Mouse (Mus musculus) liver, embryonic 13.5 days (tissue): Measurements from ENCODE around the gene Asic4. TPM values are rescaled to one million over a fixed set of nuclear protein-coding genes. Genes with fewer than 3 reads are reported as not detected.

Source experiments
- ATAC-seq: fragments of 200-750 bp; cut with Nextera tagmentation; 2 replicates; pipeline ENCODE4 v1.8.0; 2017; ENCODE audit warnings: low read depth, mild to moderate bottlenecking, moderate number of reproducible peaks, moderate library complexity
- DNase-seq: peaks from one replicate; pipeline ENCODE4 v3.0.0; 2022
- H3K27ac ChIP-seq: fragments of 300-500 bp; sonication (generic); 2 replicates; pipeline ENCODE4 v1.5.1; 2015; ENCODE audit warnings: moderate library complexity, mild to moderate bottlenecking, inconsistent platforms
- H3K27me3 ChIP-seq: fragments of 300-500 bp; sonication (generic); 2 replicates; pipeline ENCODE4 v1.6.1; 2015; ENCODE audit warnings: mild to moderate bottlenecking, inconsistent platforms
- H3K36me3 ChIP-seq: fragments of 300-500 bp; sonication (generic); 2 replicates; pipeline ENCODE4 v1.6.1; 2015; ENCODE audit warnings: mild to moderate bottlenecking, inconsistent platforms
- H3K4me1 ChIP-seq: fragments of 300-500 bp; sonication (generic); replicated peaks from 2 replicates; pipeline ENCODE4 v1.6.1; 2015; ENCODE audit warnings: inconsistent platforms
- H3K4me2 ChIP-seq: fragments of 300-500 bp; sonication (generic); 2 replicates; pipeline ENCODE4 v1.6.1; 2015; ENCODE audit warnings: inconsistent platforms, mild to moderate bottlenecking, moderate library complexity
- H3K4me3 ChIP-seq: fragments of 300-500 bp; sonication (generic); replicated peaks from 2 replicates; pipeline ENCODE4 v1.5.1; 2015; ENCODE audit warnings: mild to moderate bottlenecking, inconsistent platforms
- H3K9ac ChIP-seq: fragments of 300-500 bp; sonication (generic); 2 replicates; pipeline ENCODE4 v1.6.1; 2015; ENCODE audit warnings: mild to moderate bottlenecking, inconsistent platforms
- H3K9me3 ChIP-seq: fragments of 300-500 bp; sonication (generic); replicated peaks from 2 replicates; pipeline ENCODE4 v1.6.1; 2016; ENCODE audit warnings: inconsistent platforms
- WGBS: fragments of 180-500 bp; shearing (Covaris S2); methylation state at CpG from one replicate; pipeline ENCODE4 v1.1.7; 2015; ENCODE audit not compliant: insufficient replicate concordance; 5-methylcytosine and 5-hydroxymethylcytosine counted together
- polyA plus RNA-seq: library from polyadenylated mRNA; unstranded; fragments of >200 nt; fragmentation: Nextera tagmentation; extraction: Ambion mirVana; gene quantifications from 2 replicates; pipeline ENCODE4 v1.2.1, GENCODE M21; 2015

Asic4 gene
- 0.14 and 0.25 TPM in 2 replicates for polyA plus RNA-seq

DNA sequence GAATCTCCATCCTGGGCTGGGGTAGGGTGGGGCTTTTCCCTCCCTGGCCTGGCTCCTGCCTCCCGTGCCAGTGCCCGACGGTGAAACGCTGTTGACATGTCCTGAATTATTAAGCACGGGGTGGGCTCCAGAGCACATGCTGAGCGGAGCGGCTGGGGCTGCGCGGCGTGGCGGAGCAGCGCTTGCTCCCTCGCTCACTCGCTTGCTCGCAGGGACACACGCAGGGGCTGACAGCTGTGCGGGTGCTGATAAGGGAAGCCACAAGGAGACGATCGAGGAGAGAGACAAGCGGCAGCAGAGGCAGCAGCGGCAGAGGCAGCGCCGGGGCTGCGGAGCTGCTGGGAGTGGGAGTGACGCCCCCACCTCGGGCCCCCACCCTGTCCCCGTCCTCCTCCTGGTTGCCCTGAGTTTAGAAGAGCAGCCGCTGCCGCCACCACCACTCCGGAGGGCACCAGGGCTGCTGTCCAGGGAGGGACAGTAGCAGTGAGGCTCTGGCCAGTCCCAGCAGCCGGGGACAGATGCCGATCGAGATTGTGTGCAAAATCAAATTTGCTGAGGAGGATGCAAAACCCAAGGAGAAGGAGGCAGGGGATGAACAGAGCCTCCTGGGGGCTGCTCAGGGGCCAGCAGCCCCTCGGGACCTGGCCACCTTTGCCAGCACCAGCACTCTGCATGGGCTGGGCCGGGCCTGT is at the start of gene Asic4:
Asic4 (plus strand) TSS at position 123 of the 692 bp plus-strand sequence.
- Histone ChIP-seq H3K9ac (peak within 1 kb of the TSS; percentile 59), H3K27ac (no peak within 1 kb of the TSS), H3K9me3 (no peaks in the 10 kb centered on the region), H3K27me3 (peaks cover 98% of the 10 kb centered on the region), H3K4me3 (peak within 1 kb of the TSS; percentile 42), H3K36me3 (no peaks in the 10 kb centered on the region), H3K4me1 (peaks cover 58% of the 10 kb centered on the region), H3K4me2 (peak within 1 kb of the TSS; percentile 66)
- WGBS: under 1% methylated on average over 35 of the region's 35 CpGs
- peak; percentile 68 for DNase-seq
- ATAC-seq: peak; percentile 55

GRCm38 (mm10) chr1:75400493-75401115 is 49.6 kb upstream of the Asic4 start:
- H3K4me3 ChIP-seq: peak overlapping the region; percentile 21; the same call in 1 of the 2 replicates
- WGBS: 22% methylated on average over 6 of the region's 6 CpGs
- H3K27ac ChIP-seq: no peak overlapping the region

GRCm38 (mm10) chr1:75405547-75405946 is 44.7 kb upstream of the Asic4 start:
- no peak overlapping the region for H3K9ac ChIP-seq

More at GRCm38 (mm10) chr1:75400493-75401115, 49.6 kb upstream of the Asic4 start:
- Histone ChIP-seq H3K9me3 (no peaks in the 10 kb centered on the region), H3K4me2 (peak overlapping the region; percentile 42), H3K27me3 (no peaks in the 10 kb centered on the region), H3K4me1 (peaks cover 19% of the 10 kb centered on the region), H3K9ac (no peak overlapping the region), H3K36me3 (no peaks in the 10 kb centered on the region)
- 0 out of 2 replicates have a peak, but pooled peaks have one; percentile 19 for ATAC-seq
- no peak for DNase-seq

GRCm38 (mm10) chr1:75406173-75406572 is 44.1 kb upstream of the Asic4 start:
- DNase-seq: no peak
- WGBS: 82% methylated on average over 15 of the region's 15 CpGs
- Histone ChIP-seq H3K27me3 (no peaks in the 10 kb centered on the region), H3K9ac (no peak overlapping the region), H3K36me3 (no peaks in the 10 kb centered on the region), H3K27ac (no peak overlapping the region), H3K4me1 (no peaks in the 10 kb centered on the region), H3K4me2 (no peak overlapping the region), H3K9me3 (no peaks in the 10 kb centered on the region), H3K4me3 (no peak overlapping the region)
- no peak for ATAC-seq

More at GRCm38 (mm10) chr1:75405547-75405946, 44.7 kb upstream of the Asic4 start:
- no peak for DNase-seq
- ATAC-seq: no peak
- Histone ChIP-seq H3K36me3 (no peaks in the 10 kb centered on the region), H3K27me3 (no peaks in the 10 kb centered on the region), H3K9me3 (no peaks in the 10 kb centered on the region), H3K4me3 (no peak overlapping the region), H3K4me2 (no peak overlapping the region), H3K4me1 (peaks cover 2% of the 10 kb centered on the region; the same call in 1 of the 2 replicates), H3K27ac (no peak overlapping the region)
- WGBS: 76% methylated on average over 3 of the region's 3 CpGs

DNA sequence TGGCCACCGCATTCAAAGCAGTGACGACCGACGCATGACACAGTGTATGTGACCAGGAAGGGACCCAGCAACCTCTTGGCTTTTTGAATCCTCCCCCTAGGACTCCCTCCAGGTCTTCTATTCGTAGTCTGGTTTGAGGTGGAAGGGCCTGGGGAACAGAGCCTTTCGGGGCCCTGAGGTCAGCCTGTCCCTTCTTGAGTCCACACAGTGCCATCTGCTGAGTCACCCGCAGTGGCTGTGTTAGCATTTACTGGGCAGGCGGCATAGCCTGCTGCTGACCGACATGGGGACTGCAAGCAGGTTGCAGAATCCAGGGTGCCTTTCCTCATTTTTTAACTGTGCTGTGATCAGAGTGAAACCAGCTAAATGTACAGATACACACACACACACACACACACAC is 43.2 kb upstream of the Asic4 start:
- Histone ChIP-seq H3K27me3 (no peaks in the 10 kb centered on the region), H3K9ac (no peak overlapping the region), H3K4me2 (no peak overlapping the region), H3K9me3 (no peaks in the 10 kb centered on the region), H3K27ac (no peak overlapping the region), H3K4me3 (no peak overlapping the region), H3K4me1 (no peaks in the 10 kb centered on the region), H3K36me3 (no peaks in the 10 kb centered on the region)
- DNase-seq (no peak), ATAC-seq (no peak)
- WGBS: 73% methylated on average over 9 of the region's 9 CpGs

- 59% methylated on average over 4 of the region's 4 CpGs for WGBS
- Histone ChIP-seq H3K4me1 (no peaks in the 10 kb centered on the region), H3K27me3 (no peaks in the 10 kb centered on the region), H3K36me3 (no peaks in the 10 kb centered on the region), H3K4me3 (no peak overlapping the region), H3K27ac (no peak overlapping the region), H3K9me3 (no peaks in the 10 kb centered on the region), H3K4me2 (no peak overlapping the region), H3K9ac (no peak overlapping the region)
- DNase-seq: no peak
- no peak for ATAC-seq
These were observed 42.0 kb upstream of the Asic4 start for GRCm38 (mm10) chr1:75408210-75408609.

GRCm38 (mm10) chr1:75409950-75410349 is 40.3 kb upstream of the Asic4 start:
- no peak overlapping the region for H3K4me3 ChIP-seq
- H3K36me3 ChIP-seq: no peaks in the 10 kb centered on the region
- ATAC-seq (no peak), DNase-seq (no peak)
- no peaks in the 10 kb centered on the region for H3K4me1 ChIP-seq
- H3K9ac ChIP-seq: no peak overlapping the region
- no peaks in the 10 kb centered on the region for H3K9me3 ChIP-seq
- no peak overlapping the region for H3K27ac ChIP-seq
- 67% methylated on average over 7 of the region's 7 CpGs for WGBS
- H3K27me3 ChIP-seq: no peaks in the 10 kb centered on the region
- no peak overlapping the region for H3K4me2 ChIP-seq

DNA sequence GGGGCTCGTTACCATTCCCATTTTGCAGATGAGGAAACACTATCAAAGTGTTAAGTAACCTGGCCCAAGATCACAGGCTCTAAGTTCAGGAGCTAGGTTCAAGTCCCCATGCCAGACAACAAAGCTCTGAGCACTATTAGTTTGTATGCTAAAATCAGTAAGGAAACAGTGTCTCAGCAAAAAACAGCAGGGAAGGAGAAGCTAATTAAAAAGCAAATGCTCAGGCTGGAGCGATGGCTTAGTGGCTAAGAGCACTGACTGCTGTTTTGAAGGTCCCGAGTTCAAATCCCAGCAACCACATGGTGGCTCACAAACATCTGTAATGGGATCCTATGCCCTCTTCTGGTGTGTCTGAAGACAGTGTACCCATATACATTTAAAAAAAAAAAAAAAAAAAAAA is 38.0 kb upstream of the Asic4 start:
- 70% methylated on average over 3 of the region's 3 CpGs for WGBS
- no peaks in the 10 kb centered on the region for H3K36me3 ChIP-seq
- no peak for DNase-seq

DNA sequence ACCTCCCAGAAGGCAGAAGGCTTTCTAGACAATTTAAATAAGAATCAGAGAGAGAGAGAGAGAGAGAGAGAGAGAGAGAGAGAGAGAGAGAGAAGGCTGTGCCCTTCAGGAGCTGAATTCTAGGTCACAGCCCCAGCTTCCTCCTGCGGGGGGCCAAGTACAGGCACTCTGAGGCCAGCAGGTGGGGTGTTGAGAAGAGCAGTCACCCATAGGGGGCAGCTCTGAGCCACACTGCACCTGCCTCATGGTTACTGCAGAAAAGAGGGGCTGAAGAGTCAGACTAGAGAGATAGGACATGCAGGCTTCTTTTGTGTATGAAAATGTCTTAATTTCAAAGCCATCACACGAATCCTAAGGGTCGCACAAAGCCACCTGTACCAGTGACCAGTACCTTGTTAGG is 36.5 kb upstream of the Asic4 start:
- DNase-seq: no peak
- no peak overlapping the region for H3K27ac ChIP-seq

More for the DNA sequence above, 38.0 kb upstream of the Asic4 start:
- Histone ChIP-seq H3K27me3 (no peaks in the 10 kb centered on the region), H3K9ac (no peak overlapping the region), H3K4me3 (no peak overlapping the region), H3K4me2 (no peak overlapping the region), H3K4me1 (no peaks in the 10 kb centered on the region), H3K9me3 (no peaks in the 10 kb centered on the region), H3K27ac (no peak overlapping the region)
- ATAC-seq: no peak

DNA sequence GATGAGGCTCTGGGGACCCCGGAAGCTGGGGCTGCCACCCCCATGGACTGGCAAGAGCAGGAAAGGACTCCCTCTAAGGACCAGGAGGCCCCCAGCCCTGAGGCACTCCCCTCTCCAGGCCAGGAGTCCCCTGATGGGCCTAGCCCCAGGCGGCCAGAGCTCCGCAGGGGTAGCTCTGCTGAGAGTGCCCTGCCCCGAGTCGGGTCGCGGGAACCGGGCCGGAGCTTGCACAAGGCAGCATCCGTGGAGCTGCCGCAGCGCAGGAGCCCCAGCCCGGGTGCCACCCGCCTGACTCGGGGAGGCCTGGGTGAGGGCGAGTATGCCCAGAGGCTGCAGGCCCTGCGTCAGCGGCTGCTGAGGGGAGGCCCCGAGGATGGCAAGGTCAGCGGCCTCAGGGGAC is 28.4 kb upstream of the Asic4 start:
- Histone ChIP-seq H3K4me2 (peak overlapping the region; percentile 52), H3K9ac (no peak overlapping the region), H3K9me3 (no peaks in the 10 kb centered on the region), H3K4me3 (no peak overlapping the region), H3K36me3 (no peaks in the 10 kb centered on the region), H3K4me1 (peaks cover 24% of the 10 kb centered on the region; the same call in 1 of the 2 replicates), H3K27me3 (peaks cover 79% of the 10 kb centered on the region), H3K27ac (no peak overlapping the region)
- ATAC-seq: no peak
- WGBS: 9% methylated on average over 20 of the region's 20 CpGs
- DNase-seq: no peak

More for the DNA sequence above, 36.5 kb upstream of the Asic4 start:
- H3K4me1 ChIP-seq: no peaks in the 10 kb centered on the region
- peaks cover 7% of the 10 kb centered on the region; the same call in 1 of the 2 replicates for H3K27me3 ChIP-seq
- H3K4me3 ChIP-seq: no peak overlapping the region
- no peak overlapping the region for H3K4me2 ChIP-seq
- no peaks in the 10 kb centered on the region for H3K36me3 ChIP-seq
- H3K9ac ChIP-seq: no peak overlapping the region
- 50% methylated on average over 3 of the region's 3 CpGs for WGBS
- H3K9me3 ChIP-seq: no peaks in the 10 kb centered on the region
- no peak for ATAC-seq

DNA sequence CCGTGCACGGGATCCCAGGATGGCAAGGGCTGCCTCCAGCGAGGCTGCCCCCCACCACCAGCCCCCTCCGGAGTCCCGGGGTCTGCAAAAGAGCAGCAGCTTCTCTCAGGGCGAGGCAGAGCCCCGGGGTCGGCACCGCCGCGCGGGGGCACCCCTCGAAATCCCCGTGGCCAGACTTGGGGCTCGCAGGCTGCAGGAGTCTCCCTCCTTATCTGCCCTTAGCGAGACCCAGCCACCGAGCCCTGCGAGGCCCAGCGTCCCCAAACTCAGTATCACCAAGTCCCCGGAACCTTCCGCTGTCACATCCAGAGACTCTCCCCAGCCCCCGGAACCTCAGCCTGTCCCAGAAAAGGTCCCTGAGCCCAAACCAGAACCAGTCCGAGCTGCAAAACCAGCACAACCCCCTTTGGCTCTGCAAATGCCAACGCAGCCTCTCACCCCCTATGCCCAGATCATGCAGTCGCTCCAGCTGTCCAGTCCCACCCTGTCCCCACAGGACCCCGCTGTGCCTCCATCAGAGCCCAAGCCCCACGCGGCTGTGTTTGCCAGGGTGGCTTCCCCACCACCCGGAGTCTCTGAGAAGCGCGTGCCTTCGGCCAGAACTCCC is 27.9 kb upstream of the Asic4 start:
- Histone ChIP-seq H3K27me3 (peaks cover 81% of the 10 kb centered on the region), H3K4me1 (peaks cover 25% of the 10 kb centered on the region; the same call in 1 of the 2 replicates), H3K4me3 (peak overlapping the region; percentile 32), H3K9ac (no peak overlapping the region), H3K4me2 (peak overlapping the region; percentile 52), H3K36me3 (no peaks in the 10 kb centered on the region), H3K27ac (no peak overlapping the region), H3K9me3 (no peaks in the 10 kb centered on the region)
- no peak for ATAC-seq
- DNase-seq: no peak
- 4% methylated on average over 32 of the region's 32 CpGs for WGBS
